9 mouse cellular contexts compared by ENCODE assay signal in genomic region chr7:28440739-28441138, GRCm38 (mm10). TPM values are rescaled to one million over a fixed set of nuclear protein-coding genes. Genes with fewer than 3 reads are reported as not detected.
DNase-seq lines count a peak whose midpoint lies in the region; ATAC-seq lines count a peak whose summit lies in the region.
"Had no signal": no experiment of that assay in that cellular context is flagged by ENCODE, and none has a peak within 500 bp of the region (broad histone marks: within the 10 kb centered on the region; RNA-seq: fewer than 3 reads in every experiment).

No protein-coding gene starts in this region.

- peak overlapping the region; percentile 56 for H3K4me3 ChIP-seq in macrophage (ENCODE audit: inconsistent target)
- no peak overlapping the region for H3K4me3 ChIP-seq in forebrain, embryonic 15.5 days
- no peak overlapping the region for H3K4me3 ChIP-seq in hindbrain, embryonic 16.5 days (ENCODE audit: low read length)
- H3K4me3 ChIP-seq: erythroblast, embryonic 14.5 days had no signal

- no peak overlapping the region for H3K4me2 ChIP-seq in forebrain, embryonic 15.5 days (replicated peaks)
- no peak overlapping the region for H3K4me2 ChIP-seq in hindbrain, embryonic 16.5 days (ENCODE audit: low read length)

- no peaks in the 10 kb centered on the region for H3K36me3 ChIP-seq in macrophage (ENCODE audit: inconsistent target)
- no peaks in the 10 kb centered on the region for H3K36me3 ChIP-seq in forebrain, embryonic 15.5 days
- H3K36me3 ChIP-seq in hindbrain, embryonic 16.5 days (ENCODE audit: control insufficient read depth, insufficient read depth, low read length), result no peaks in the 10 kb centered on the region

- no peaks in the 10 kb centered on the region for H3K9me3 ChIP-seq in forebrain, embryonic 15.5 days
- H3K9me3 ChIP-seq in hindbrain, embryonic 16.5 days (ENCODE audit: control insufficient read depth, low read length), result no peaks in the 10 kb centered on the region

- DNase-seq in T-cell, adult 2 months (ENCODE audit: low spot score), result peak; percentile 90
- DNase-seq in kidney, adult 9 months, result peak; percentile 58
- peak; percentile 83 for DNase-seq in thymus, postnatal 25 days
- no peak for DNase-seq in urinary bladder, postnatal 10 days (ENCODE audit: low spot score)

- ATAC-seq in CD4-positive, CD25-positive, alpha-beta regulatory T cell, adult 4 months, result peak; percentile 53
- no peak for ATAC-seq in forebrain, embryonic 15.5 days (replicated peaks)
- no peak for ATAC-seq in hindbrain, embryonic 16.5 days

- 0 out of 2 replicates have a peak, but pooled peaks cover 1% of the 10 kb centered on the region for H3K27me3 ChIP-seq in forebrain, embryonic 15.5 days
- no peaks in the 10 kb centered on the region for H3K27me3 ChIP-seq in hindbrain, embryonic 16.5 days (replicated peaks; ENCODE audit: control insufficient read depth, insufficient read depth, low read length)

- WGBS in macrophage (ENCODE audit: missing documents), result 3% methylated on average over 2 of the region's 2 CpGs
- WGBS in forebrain, embryonic 15.5 days, result 61% methylated on average over 2 of the region's 2 CpGs
- 64% methylated on average over 2 of the region's 2 CpGs for WGBS in hindbrain, embryonic 16.5 days

- H3K4me1 ChIP-seq in forebrain, embryonic 15.5 days, result peaks cover 4% of the 10 kb centered on the region; the same call in 1 of the 2 replicates
- H3K4me1 ChIP-seq in hindbrain, embryonic 16.5 days (ENCODE audit: control insufficient read depth, insufficient read depth, low read depth, low read length), result no peaks in the 10 kb centered on the region

- H3K9ac ChIP-seq in forebrain, embryonic 15.5 days (replicated peaks), result no peak overlapping the region
- no peak overlapping the region for H3K9ac ChIP-seq in hindbrain, embryonic 16.5 days (ENCODE audit: low read depth, low read length)

- H3K79me2 ChIP-seq in macrophage (ENCODE audit: inconsistent target), result peaks cover under 1% of the 10 kb centered on the region; the same call in 1 of the 2 replicates

- peak overlapping the region; percentile 94 for H3K27ac ChIP-seq in macrophage
- H3K27ac ChIP-seq in forebrain, embryonic 15.5 days (replicated peaks), result no peak overlapping the region
- no peak overlapping the region for H3K27ac ChIP-seq in hindbrain, embryonic 16.5 days (ENCODE audit: low read depth, low read length)

RNA-seq across cellular contexts. Expression of gene Gmfg, which starts 3.5 kb away (rescaled TPM):
- polyA plus RNA-seq in CD4-positive, CD25-positive, alpha-beta regulatory T cell, adult 4 months (2017; shearing (Covaris generic)), result 100 to 1,000 TPM; 406 to 454 TPM
- 10 to 100 TPM in 22 of 26 experiments, 1 to 10 TPM in 4; 3.0 to 77.3 (median 33.3) TPM for total RNA-seq in macrophage (2018; cell fraction: chromatin; rRNA removed)
- total RNA-seq in macrophage (2018; cell fraction: cytosol; rRNA removed), result 100 to 1,000 TPM; 105 to 245 (median 163) TPM
- total RNA-seq in macrophage (2018; cell fraction: nucleus; rRNA removed), result 100 to 1,000 TPM in 1 of 26 experiments, 10 to 100 TPM in 24, 1 to 10 TPM in 1; 8.7 to 100 (median 48.2) TPM
- polyA plus RNA-seq in macrophage (2018), result 66.4 to 177 TPM (median 158 TPM) in 3 replicates
- 4.0 and 4.7 TPM in 2 replicates for polyA plus RNA-seq in forebrain, embryonic 15.5 days (2015; fragmentation: Nextera tagmentation; extraction: Ambion mirVana)
- polyA plus RNA-seq in hindbrain, embryonic 16.5 days (2015; fragmentation: Nextera tagmentation; extraction: Ambion mirVana), result 2.5 and 3.8 TPM in 2 replicates

RNA-seq across cellular contexts. Expression of gene Lrfn1, which starts 11.0 kb away (rescaled TPM):
- not detected for polyA plus RNA-seq in CD4-positive, CD25-positive, alpha-beta regulatory T cell, adult 4 months (2017; shearing (Covaris generic))
- 1 to 10 TPM in 10 of 26 experiments, under 1 TPM in 7, not detected in 9; 0.33 to 2.3 (median 1.3) TPM for total RNA-seq in macrophage (2018; cell fraction: chromatin; rRNA removed)
- 1 to 10 TPM in 13 of 26 experiments, under 1 TPM in 13; 0.29 to 2.3 (median 0.99) TPM for total RNA-seq in macrophage (2018; cell fraction: cytosol; rRNA removed)
- total RNA-seq in macrophage (2018; cell fraction: nucleus; rRNA removed), result 1 to 10 TPM in 19 of 26 experiments, under 1 TPM in 7; 0.54 to 4.0 (median 1.6) TPM
- polyA plus RNA-seq in macrophage (2018), result 0.24 to 1.4 TPM (median 0.89 TPM) in 3 replicates
- 10.9 and 13.0 TPM in 2 replicates for polyA plus RNA-seq in forebrain, embryonic 15.5 days (2015; fragmentation: Nextera tagmentation; extraction: Ambion mirVana)
- 15.1 and 17.3 TPM in 2 replicates for polyA plus RNA-seq in hindbrain, embryonic 16.5 days (2015; fragmentation: Nextera tagmentation; extraction: Ambion mirVana)

RNA-seq across cellular contexts. Expression of gene Paf1, which starts 48.0 kb away (rescaled TPM):
- 10 to 100 TPM; 55.6 to 71.0 TPM for polyA plus RNA-seq in CD4-positive, CD25-positive, alpha-beta regulatory T cell, adult 4 months (2017; shearing (Covaris generic))
- 100 to 1,000 TPM; 101 to 451 (median 214) TPM for total RNA-seq in macrophage (2018; cell fraction: chromatin; rRNA removed)
- 10 to 100 TPM; 37.2 to 79.3 (median 58.5) TPM for total RNA-seq in macrophage (2018; cell fraction: cytosol; rRNA removed)
- total RNA-seq in macrophage (2018; cell fraction: nucleus; rRNA removed), result 100 to 1,000 TPM in 20 of 26 experiments, 10 to 100 TPM in 6; 77.1 to 321 (median 147) TPM
- polyA plus RNA-seq in macrophage (2018), result 72.5 to 257 TPM (median 75.2 TPM) in 3 replicates
- 98.0 and 106 TPM in 2 replicates for polyA plus RNA-seq in forebrain, embryonic 15.5 days (2015; fragmentation: Nextera tagmentation; extraction: Ambion mirVana)
- polyA plus RNA-seq in hindbrain, embryonic 16.5 days (2015; fragmentation: Nextera tagmentation; extraction: Ambion mirVana), result 89.9 and 102 TPM in 2 replicates

RNA-seq across cellular contexts. Expression of gene Med29, which starts 48.2 kb away (rescaled TPM):
- 10 to 100 TPM; 25.8 to 27.5 TPM for polyA plus RNA-seq in CD4-positive, CD25-positive, alpha-beta regulatory T cell, adult 4 months (2017; shearing (Covaris generic))
- total RNA-seq in macrophage (2018; cell fraction: chromatin; rRNA removed), result 10 to 100 TPM in 2 of 26 experiments, 1 to 10 TPM in 24; 2.6 to 11.9 (median 5.0) TPM
- 10 to 100 TPM in 22 of 26 experiments, 1 to 10 TPM in 4; 8.8 to 16.2 (median 11.9) TPM for total RNA-seq in macrophage (2018; cell fraction: cytosol; rRNA removed)
- 10 to 100 TPM in 2 of 26 experiments, 1 to 10 TPM in 24; 2.4 to 10.8 (median 5.4) TPM for total RNA-seq in macrophage (2018; cell fraction: nucleus; rRNA removed)
- polyA plus RNA-seq in macrophage (2018), result 13.6 to 20.0 TPM (median 16.3 TPM) in 3 replicates
- polyA plus RNA-seq in forebrain, embryonic 15.5 days (2015; fragmentation: Nextera tagmentation; extraction: Ambion mirVana), result 44.6 and 46.9 TPM in 2 replicates
- polyA plus RNA-seq in hindbrain, embryonic 16.5 days (2015; fragmentation: Nextera tagmentation; extraction: Ambion mirVana), result 42.7 and 47.2 TPM in 2 replicates

Comparison
In these comparisons a context has a peak if more than half of its experiments do, and no peak if none do; other contexts are left out.
1. RNA of gene Gmfg, which starts 3.5 kb away (polyA plus RNA-seq): 406 to 454 TPM in CD4-positive, CD25-positive, alpha-beta regulatory T cell, adult 4 months and 66.4 to 177 TPM in macrophage; 4.0 to 4.7 TPM in forebrain, embryonic 15.5 days and 2.5 to 3.8 TPM in hindbrain, embryonic 16.5 days; every median in the first group is over 10 times any median in the second.